Mouse (Mus musculus) intestine, postnatal 0 days (tissue): ENCODE results near the gene Gm17018. TPM values are rescaled to one million over a fixed set of nuclear protein-coding genes. Genes with fewer than 3 reads are reported as not detected.

Experiments used
- ATAC-seq: fragments of 200-750 bp; cut with Nextera tagmentation; 2 replicates; pipeline ENCODE4 v1.8.0; 2017; ENCODE audit warnings: mild to moderate bottlenecking, moderate TSS enrichment, moderate library complexity
- H3K27ac ChIP-seq: fragments of 300-500 bp; sonication (generic); 2 replicates; pipeline ENCODE4 v1.5.1; 2014; ENCODE audit warnings: mild to moderate bottlenecking, low read depth, low read length, moderate library complexity
- H3K27me3 ChIP-seq: fragments of 300-500 bp; sonication (generic); replicated peaks from 2 replicates; pipeline ENCODE4 v1.6.1; 2014; ENCODE audit warnings: low read length, mixed read lengths; ENCODE audit not compliant: control insufficient read depth, insufficient read depth
- H3K36me3 ChIP-seq: fragments of 300-500 bp; sonication (generic); 2 replicates; pipeline ENCODE4 v1.6.1; 2014; ENCODE audit warnings: mild to moderate bottlenecking, moderate library complexity; ENCODE audit not compliant: control insufficient read depth, insufficient read depth
- H3K4me1 ChIP-seq: fragments of 300-500 bp; sonication (generic); replicated peaks from 2 replicates; pipeline ENCODE4 v1.6.1; 2014; ENCODE audit warnings: antibody characterized with exemption, low read length, mixed read lengths; ENCODE audit not compliant: control insufficient read depth, insufficient read depth
- H3K4me2 ChIP-seq: fragments of 300-500 bp; sonication (generic); replicated peaks from 2 replicates; pipeline ENCODE4 v1.6.1; 2014; ENCODE audit warnings: low read depth, mild to moderate bottlenecking, moderate library complexity
- H3K4me3 ChIP-seq: fragments of 300-500 bp; sonication (generic); 2 replicates; pipeline ENCODE4 v1.5.1; 2014; ENCODE audit warnings: low read depth, low read length
- H3K9ac ChIP-seq: fragments of 300-500 bp; sonication (generic); 2 replicates; pipeline ENCODE4 v1.6.1; 2014; ENCODE audit warnings: mild to moderate bottlenecking, low read depth, low read length
- H3K9me3 ChIP-seq: fragments of 300-500 bp; sonication (generic); 2 replicates; pipeline ENCODE4 v1.6.1; 2016; ENCODE audit warnings: mixed run types; ENCODE audit not compliant: control insufficient read depth
- CTCF ChIP-seq: sonication (generic); IDR thresholded peaks from 2 replicates; pipeline ENCODE4 v1.5.1; 2016; ENCODE audit warnings: low read depth, mild to moderate bottlenecking, control low read depth, antibody characterized with exemption, moderate library complexity
- WGBS: fragments of 180-500 bp; shearing (Covaris S2); extraction: QIAGEN DNeasy Blood & Tissue Kit; methylation state at CpG from one replicate; pipeline ENCODE4 v1.1.7; 2014; 5-methylcytosine and 5-hydroxymethylcytosine counted together
- polyA plus RNA-seq: library from polyadenylated mRNA; unstranded; fragments of >200 nt; fragmentation: Nextera tagmentation; extraction: Ambion mirVana; gene quantifications from 2 replicates; pipeline ENCODE4 v1.2.1, GENCODE M21; 2015

Gm17018 gene
- polyA plus RNA-seq, 1 experiment from 2014 or later: 24.7 TPM

- TF ChIP-seq CTCF: no peak
- ATAC-seq: no peak
- no peaks in the 10 kb centered on the region for H3K4me1 ChIP-seq
- H3K9me3 ChIP-seq: no peaks in the 10 kb centered on the region
- no peak overlapping the region for H3K27ac ChIP-seq
- peaks cover 36% of the 10 kb centered on the region for H3K36me3 ChIP-seq
- no peak overlapping the region for H3K9ac ChIP-seq
- H3K27me3 ChIP-seq: no peaks in the 10 kb centered on the region
- 89% methylated on average over 10 of the region's 10 CpGs for WGBS
- no peak overlapping the region for H3K4me2 ChIP-seq
- H3K4me3 ChIP-seq: no peak overlapping the region
These were observed 32.4 kb upstream of the Gm17018 start for GRCm38 (mm10) chr19:45527931-45528534.

GRCm38 (mm10) chr19:45529294-45529693, 31.1 kb upstream of the Gm17018 start:
- TF ChIP-seq CTCF: no peak
- Histone ChIP-seq H3K9ac (no peak overlapping the region), H3K4me3 (no peak overlapping the region), H3K4me1 (no peaks in the 10 kb centered on the region), H3K27me3 (no peaks in the 10 kb centered on the region), H3K4me2 (no peak overlapping the region), H3K36me3 (peaks cover 36% of the 10 kb centered on the region), H3K9me3 (no peaks in the 10 kb centered on the region), H3K27ac (no peak overlapping the region)
- no peak for ATAC-seq
- WGBS: 85% methylated on average over 5 of the region's 5 CpGs

- Histone ChIP-seq H3K4me2 (no peak overlapping the region), H3K4me1 (no peaks in the 10 kb centered on the region), H3K9ac (no peak overlapping the region), H3K9me3 (no peaks in the 10 kb centered on the region), H3K27me3 (no peaks in the 10 kb centered on the region), H3K27ac (no peak overlapping the region), H3K36me3 (peaks cover 36% of the 10 kb centered on the region), H3K4me3 (no peak overlapping the region)
- ATAC-seq: no peak
- no peak for TF ChIP-seq CTCF
- WGBS: 70% methylated on average over 15 of the region's 15 CpGs
These were observed 30.0 kb upstream of the Gm17018 start for GRCm38 (mm10) chr19:45530200-45530995.

- no peaks in the 10 kb centered on the region for H3K4me1 ChIP-seq
- no peak overlapping the region for H3K27ac ChIP-seq
- no peak overlapping the region for H3K9ac ChIP-seq
- H3K4me2 ChIP-seq: no peak overlapping the region
- H3K4me3 ChIP-seq: no peak overlapping the region
- no peak for TF ChIP-seq CTCF
- no peaks in the 10 kb centered on the region for H3K27me3 ChIP-seq
- 58% methylated on average over 6 of the region's 6 CpGs for WGBS
- peaks cover 35% of the 10 kb centered on the region for H3K36me3 ChIP-seq
- H3K9me3 ChIP-seq: no peaks in the 10 kb centered on the region
- no peak for ATAC-seq
These were observed 28.9 kb upstream of the Gm17018 start for GRCm38 (mm10) chr19:45531554-45531953.

GRCm38 (mm10) chr19:45533617-45534016, 26.8 kb upstream of the Gm17018 start:
- no peaks in the 10 kb centered on the region for H3K9me3 ChIP-seq
- H3K27ac ChIP-seq: no peak overlapping the region
- no peak overlapping the region for H3K9ac ChIP-seq
- H3K4me2 ChIP-seq: no peak overlapping the region
- H3K36me3 ChIP-seq: peaks cover 20% of the 10 kb centered on the region
- whole genome bisulfite sequencing: 62% methylated on average over 7 of the region's 7 CpGs
- no peak for ATAC-seq
- no peak overlapping the region for H3K4me3 ChIP-seq
- TF ChIP-seq CTCF: no peak
- no peaks in the 10 kb centered on the region for H3K27me3 ChIP-seq
- no peaks in the 10 kb centered on the region for H3K4me1 ChIP-seq

- H3K36me3 ChIP-seq: peaks cover 9% of the 10 kb centered on the region; the same call in 1 of the 2 replicates
- no peak overlapping the region for H3K4me3 ChIP-seq
- H3K9me3 ChIP-seq: no peaks in the 10 kb centered on the region
- 64% methylated on average over 8 of the region's 8 CpGs for WGBS
- TF ChIP-seq CTCF: no peak
- peaks cover under 1% of the 10 kb centered on the region; the same call in 1 of the 2 replicates for H3K27me3 ChIP-seq
- no peak overlapping the region for H3K9ac ChIP-seq
- no peaks in the 10 kb centered on the region for H3K4me1 ChIP-seq
- no peak overlapping the region for H3K4me2 ChIP-seq
- H3K27ac ChIP-seq: no peak overlapping the region
- no peak for ATAC-seq
These were observed 25.1 kb upstream of the Gm17018 start for GRCm38 (mm10) chr19:45535214-45535735.
